Mouse (Mus musculus) cortical plate, adult 2 months (tissue): Measurements from ENCODE around the gene Luc7l3. TPM values are rescaled to one million over a fixed set of nuclear protein-coding genes. Genes with fewer than 3 reads are reported as not detected.

Experiments
- H3K27ac ChIP-seq: fragments of 200-500 bp; 2 replicates; pipeline ENCODE4 v1.5.1; 2012; ENCODE audit warnings: low read length, control low read depth, inconsistent platforms; ENCODE audit not compliant: insufficient read depth
- H3K4me1 ChIP-seq: fragments of 200-500 bp; 2 replicates; pipeline ENCODE4 v1.6.1; 2011; ENCODE audit warnings: low read length; ENCODE audit not compliant: control insufficient read depth, insufficient read depth
- H3K4me3 ChIP-seq: fragments of 200-500 bp; 2 replicates; pipeline ENCODE4 v1.5.1; 2011; ENCODE audit warnings: mild to moderate bottlenecking, low read length, control low read depth; ENCODE audit not compliant: insufficient read depth
- CTCF ChIP-seq: fragments of 200-500 bp; IDR thresholded peaks from 2 replicates; pipeline ENCODE4 v1.5.1; 2011; ENCODE audit warnings: mild to moderate bottlenecking, control low read depth, low read length; ENCODE audit not compliant: insufficient read depth; ENCODE audit errors: extremely low read depth
- POLR2A ChIP-seq: fragments of 200-500 bp; IDR thresholded peaks from 2 replicates; pipeline ENCODE4 v1.6.1; 2011; ENCODE audit warnings: mild to moderate bottlenecking, low read length, control low read depth; ENCODE audit not compliant: insufficient read depth; ENCODE audit errors: extremely low read depth
- polyA plus RNA-seq: library from polyadenylated mRNA; depleted of rRNA; stranded (reverse); fragments of >200 nt; gene quantifications from 2 replicates; pipeline ENCODE4 v1.2.3, GENCODE M21; 2012

Luc7l3 gene
- polyA plus RNA-seq, 1 experiment, result 138 TPM

GRCm38 (mm10) chr11:94282291-94282690 lies 39.5 kb downstream of the Luc7l3 start:
- no peak overlapping the region for H3K4me3 ChIP-seq
- H3K4me1 ChIP-seq, result no peaks in the 10 kb centered on the region
- H3K27ac ChIP-seq, result no peak overlapping the region
- no peak for TF ChIP-seq POLR2A
- TF ChIP-seq CTCF, result no peak

- TF ChIP-seq CTCF, result no peak
- peak; percentile 22; the same call in 1 of the 2 replicates for TF ChIP-seq POLR2A
- Histone ChIP-seq H3K27ac (no peak within 1 kb of the TSS), H3K4me3 (no peak within 1 kb of the TSS), H3K4me1 (no peaks in the 10 kb centered on the region)
These were observed 40.3 kb downstream of the Luc7l3 start, which contains the start of gene Gm21885 for GRCm38 (mm10) chr11:94281199-94282181. TSS of gene Gm21885 (plus strand) at chr11:94281873.

GRCm38 (mm10) chr11:94276869-94277337 lies 44.9 kb downstream of the Luc7l3 start:
- H3K27ac ChIP-seq, result no peak overlapping the region
- TF ChIP-seq CTCF, result peak; percentile 99
- TF ChIP-seq POLR2A, result peak; percentile 48
- peak overlapping the region; percentile 22 for H3K4me3 ChIP-seq
- no peaks in the 10 kb centered on the region for H3K4me1 ChIP-seq

GRCm38 (mm10) chr11:94275686-94276085 lies 46.1 kb downstream of the Luc7l3 start:
- Histone ChIP-seq H3K4me3 (no peak overlapping the region), H3K4me1 (no peaks in the 10 kb centered on the region), H3K27ac (no peak overlapping the region)
- no peak for TF ChIP-seq CTCF
- TF ChIP-seq POLR2A, result no peak

- TF ChIP-seq POLR2A (no peak), CTCF (no peak)
- Histone ChIP-seq H3K4me1 (no peaks in the 10 kb centered on the region), H3K27ac (no peak overlapping the region), H3K4me3 (no peak overlapping the region)
These were observed 46.6 kb downstream of the Luc7l3 start for GRCm38 (mm10) chr11:94275226-94275625.

GRCm38 (mm10) chr11:94274206-94274867 lies 47.5 kb downstream of the Luc7l3 start:
- H3K4me3 ChIP-seq, result no peak overlapping the region
- H3K4me1 ChIP-seq, result no peaks in the 10 kb centered on the region
- TF ChIP-seq CTCF (no peak), POLR2A (no peak)
- no peak overlapping the region for H3K27ac ChIP-seq

- TF ChIP-seq POLR2A (no peak), CTCF (no peak)
- no peaks in the 10 kb centered on the region for H3K4me1 ChIP-seq
- no peak overlapping the region for H3K4me3 ChIP-seq
- no peak overlapping the region for H3K27ac ChIP-seq
These were observed 48.5 kb downstream of the Luc7l3 start for GRCm38 (mm10) chr11:94272960-94273927.

- H3K27ac ChIP-seq, result no peak overlapping the region
- no peak for TF ChIP-seq CTCF
- TF ChIP-seq POLR2A, result no peak
- H3K4me1 ChIP-seq, result no peaks in the 10 kb centered on the region
- no peak overlapping the region for H3K4me3 ChIP-seq
These were observed 50.8 kb downstream of the Luc7l3 start for GRCm38 (mm10) chr11:94271015-94271414.

- Histone ChIP-seq H3K27ac (no peak overlapping the region), H3K4me1 (peaks cover 4% of the 10 kb centered on the region), H3K4me3 (no peak overlapping the region)
- TF ChIP-seq CTCF (no peak), POLR2A (no peak)
These were observed 51.9 kb downstream of the Luc7l3 start for GRCm38 (mm10) chr11:94269906-94270305.
